Mouse (Mus musculus) cerebellum, postnatal 10 days (tissue): ENCODE measurements at regions not wholly inside any gene's neighbourhood (a gene's known extent, or its start where the extent isn't known, plus 50 kb on each side); places are given as distances from the start of the nearest gene placed in this dataset.
A peak's percentile ranks its signal among the peaks of the same experiment; 100 is the strongest.

Experiments
- DNase-seq, 2 experiments: peaks; one replicate each; pipeline ENCODE4 v3.0.0; 2021; ENCODE audit warnings: mixed read lengths in 2 of 2

GRCm38 (mm10) chr15:62862574-62862973, 982.4 kb downstream of the Gsdmc2 start:
- no peak for DNase-seq

- no peak for DNase-seq
These were observed 983.6 kb downstream of the Gsdmc2 start for GRCm38 (mm10) chr15:62861422-62861821.

GRCm38 (mm10) chr15:62849326-62849725, 995.7 kb downstream of the Gsdmc2 start:
- DNase-seq, result peak; percentile 8 to 9

DNA sequence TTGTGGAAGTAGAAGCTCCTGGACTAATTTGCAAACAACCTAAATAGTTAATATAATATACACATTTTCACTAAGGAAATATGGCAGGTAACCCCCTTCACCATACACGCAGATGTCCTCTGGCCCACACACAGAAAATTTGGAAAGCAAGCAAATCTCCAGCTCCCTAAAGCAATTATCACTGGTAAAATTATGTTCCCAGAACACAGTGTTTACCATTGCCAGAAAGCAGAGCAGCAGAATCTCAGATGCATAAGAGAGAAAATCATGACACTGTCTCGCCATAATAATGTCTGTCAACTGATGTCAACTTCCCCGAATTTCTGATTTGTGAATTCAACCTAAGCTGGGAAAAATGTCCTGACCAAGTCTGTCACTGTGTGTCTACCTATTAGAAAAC, 999.1 kb downstream of the Gsdmc2 start:
- peak; percentile 16 to 32 for DNase-seq

DNA sequence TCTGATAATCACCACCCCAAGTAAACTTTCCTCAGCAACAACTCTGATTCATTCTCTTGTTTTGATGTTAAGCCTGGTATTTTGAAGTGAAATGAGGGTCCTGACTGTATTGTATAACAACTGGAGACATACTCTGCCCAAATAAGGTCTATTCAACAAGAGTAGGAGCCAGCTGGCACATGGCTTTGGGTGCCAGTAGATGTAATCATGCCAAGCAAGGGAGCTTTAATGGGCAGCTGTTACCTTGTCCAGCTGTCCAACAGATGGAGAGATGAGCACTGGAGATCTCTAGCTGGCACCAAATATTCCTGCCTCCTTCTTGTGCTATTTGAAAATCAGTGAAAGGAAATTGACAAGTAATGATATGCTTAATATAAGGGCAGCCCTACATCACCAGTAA, 1019.4 kb downstream of the Gsdmc2 start:
- DNase-seq, result peak; percentile 64 to 75

- DNase-seq, result no peak
These were observed 1021.0 kb downstream of the Gsdmc2 start for GRCm38 (mm10) chr15:62823861-62824518.

- no peak for DNase-seq
These were observed 1022.7 kb downstream of the Gsdmc2 start for GRCm38 (mm10) chr15:62822305-62822704.

DNA sequence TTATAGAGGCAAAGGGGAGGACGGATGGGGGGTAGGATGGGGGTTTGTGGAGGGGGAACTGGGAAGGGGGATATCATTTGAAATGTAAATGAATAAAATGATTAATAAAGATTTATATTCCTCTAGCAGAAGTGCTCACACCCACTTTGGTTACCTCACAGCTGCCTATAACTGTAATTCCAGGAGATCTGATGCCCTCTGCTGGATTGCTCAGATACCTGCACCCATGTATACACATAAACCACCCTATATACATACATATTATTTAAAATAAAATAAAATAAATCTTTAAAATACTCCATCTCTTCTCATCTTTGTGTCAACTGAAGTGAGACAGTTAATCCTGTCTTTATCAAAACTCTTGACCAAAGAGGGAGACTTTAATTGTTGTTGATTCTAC, 1031.9 kb downstream of the Gsdmc2 start:
- no peak for DNase-seq

DNA sequence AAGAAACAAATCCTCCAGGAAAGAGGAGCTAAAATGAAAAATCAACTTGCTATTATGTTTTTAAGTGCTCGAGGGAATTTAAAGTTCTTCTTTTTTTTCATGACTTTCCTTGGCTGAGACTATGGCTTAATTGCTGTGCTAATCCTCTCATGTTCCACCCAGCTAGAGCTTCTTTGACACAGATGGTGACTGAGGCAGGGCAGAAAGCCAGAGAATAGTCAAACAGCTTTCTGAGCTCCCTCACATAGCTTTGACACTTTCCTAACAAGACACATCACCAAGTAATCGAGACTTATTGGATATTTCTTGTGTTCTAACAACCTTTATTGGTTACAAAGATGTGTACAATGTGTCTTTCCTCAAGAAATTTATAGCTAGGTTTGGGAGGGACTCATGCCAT, 1033.0 kb downstream of the Gsdmc2 start:
- DNase-seq, result peak; percentile 55 to 72

DNA sequence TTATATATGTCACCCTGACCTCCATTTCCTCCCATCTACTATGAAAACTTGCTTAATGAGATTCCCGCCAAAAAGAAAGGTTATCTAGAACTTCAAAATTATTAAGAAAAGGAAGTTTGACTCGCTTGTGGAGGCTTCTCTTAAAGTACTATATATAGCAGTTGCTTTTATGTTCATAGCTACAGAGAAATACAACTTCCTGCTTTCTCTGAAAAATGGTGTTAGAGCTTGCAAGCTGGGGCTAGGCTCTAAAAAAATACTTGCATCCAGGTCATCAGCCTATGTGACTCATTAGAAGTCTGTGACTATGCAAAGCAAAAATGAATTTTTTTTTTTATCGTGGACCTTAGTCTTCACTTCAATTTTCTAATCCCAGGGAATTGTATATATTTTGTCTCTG, 1035.7 kb downstream of the Gsdmc2 start:
- DNase-seq, result no peak

DNA sequence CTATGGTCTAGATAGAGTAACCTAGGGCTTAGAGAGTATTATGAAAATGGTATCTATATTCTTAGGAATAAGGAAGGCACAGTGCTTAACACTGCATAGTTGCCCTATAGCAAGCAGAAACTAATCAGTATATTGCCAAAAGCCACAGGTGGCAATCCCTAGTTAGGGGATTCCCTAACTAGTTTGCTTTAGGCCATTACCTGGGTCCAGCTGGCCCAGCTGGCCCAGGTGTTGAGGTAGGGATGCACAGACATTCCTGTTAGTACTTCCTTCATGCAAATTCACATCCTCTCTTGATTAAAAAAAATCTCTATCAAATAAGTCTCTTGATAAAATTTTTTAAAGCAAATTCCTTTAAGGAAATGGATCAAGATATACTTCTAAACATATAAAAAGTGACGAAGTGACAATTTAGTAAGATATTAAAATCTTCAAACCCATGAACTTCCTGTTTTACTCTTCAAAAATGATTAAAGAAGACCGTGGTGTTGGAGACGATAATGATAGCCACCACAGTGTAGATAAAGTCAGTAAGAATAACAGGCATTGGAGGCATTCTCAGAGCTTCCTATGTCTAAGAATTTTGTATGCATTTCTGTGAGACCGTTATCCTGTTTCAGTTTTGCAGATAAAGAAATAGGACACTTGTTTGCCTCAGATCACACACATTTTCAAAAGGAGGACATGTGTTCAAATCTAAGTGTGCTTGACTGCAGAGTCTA, 1036.7 kb downstream of the Gsdmc2 start:
- DNase-seq, result no peak

GRCm38 (mm10) chr15:62807364-62807763, 1037.6 kb downstream of the Gsdmc2 start:
- DNase-seq, result no peak

GRCm38 (mm10) chr15:62802770-62803169, 1042.2 kb downstream of the Gsdmc2 start:
- DNase-seq, result peak; percentile 28 to 35

DNA sequence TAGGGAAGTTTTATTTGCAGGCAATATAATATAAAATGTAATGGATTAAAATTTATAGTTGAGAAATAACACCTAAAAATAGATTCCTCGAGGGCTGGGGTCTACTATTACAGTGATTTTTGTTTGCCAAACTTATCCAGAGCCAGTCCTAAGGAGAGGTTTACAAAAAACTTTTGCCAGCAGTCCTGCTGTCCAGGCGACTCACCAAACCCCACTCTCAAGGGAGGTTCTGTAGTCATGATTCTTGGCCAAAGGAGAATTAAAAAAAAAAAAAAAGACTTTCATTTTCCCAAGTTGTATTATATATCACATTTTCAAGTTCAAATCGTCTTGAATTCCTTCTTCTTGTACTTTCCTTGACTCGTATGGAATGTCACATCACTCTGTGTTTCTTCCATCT, 1046.2 kb downstream of the Gsdmc2 start:
- no peak for DNase-seq

- DNase-seq, result no peak
These were observed 1051.4 kb downstream of the Gsdmc2 start for GRCm38 (mm10) chr15:62793569-62793968.

DNA sequence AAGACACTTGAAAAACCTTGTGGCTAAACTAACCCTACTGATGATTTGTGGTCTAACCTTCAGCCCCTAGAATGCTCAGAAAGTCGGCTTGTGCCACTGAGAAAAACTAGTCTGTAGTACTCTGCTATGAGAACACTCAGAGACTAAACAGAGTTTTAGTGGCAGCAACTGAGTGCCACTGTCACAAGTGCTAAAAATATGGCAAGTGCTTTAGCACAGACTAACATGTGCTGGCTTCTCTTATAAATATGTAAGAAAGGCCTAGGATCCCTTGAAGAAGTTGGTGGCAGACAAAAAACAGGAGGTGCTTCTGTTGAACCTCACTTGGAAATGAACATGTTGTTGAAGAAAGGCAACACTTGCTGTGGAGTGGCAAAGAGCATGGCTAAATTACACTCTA, 1052.9 kb downstream of the Gsdmc2 start:
- no peak for DNase-seq

DNA sequence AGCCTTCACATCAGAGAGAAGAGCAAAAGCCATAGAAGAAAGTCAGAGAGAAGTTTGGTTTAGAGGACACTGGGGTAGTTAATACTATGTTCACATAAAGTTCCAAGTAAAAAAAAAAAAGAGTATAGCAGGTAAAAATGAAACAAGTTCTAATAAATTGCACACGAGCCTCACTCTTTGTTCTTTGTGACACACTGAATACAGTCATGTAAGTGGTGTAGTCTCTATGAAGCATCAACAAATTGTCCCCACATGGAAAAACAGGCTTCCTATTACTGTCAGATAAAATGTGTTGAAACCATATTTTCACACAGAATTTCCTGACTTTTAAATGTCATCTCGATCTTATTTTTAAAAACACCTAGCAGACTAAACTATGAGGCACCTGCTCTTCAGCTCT, 1057.2 kb downstream of the Gsdmc2 start:
- no peak for DNase-seq

DNA sequence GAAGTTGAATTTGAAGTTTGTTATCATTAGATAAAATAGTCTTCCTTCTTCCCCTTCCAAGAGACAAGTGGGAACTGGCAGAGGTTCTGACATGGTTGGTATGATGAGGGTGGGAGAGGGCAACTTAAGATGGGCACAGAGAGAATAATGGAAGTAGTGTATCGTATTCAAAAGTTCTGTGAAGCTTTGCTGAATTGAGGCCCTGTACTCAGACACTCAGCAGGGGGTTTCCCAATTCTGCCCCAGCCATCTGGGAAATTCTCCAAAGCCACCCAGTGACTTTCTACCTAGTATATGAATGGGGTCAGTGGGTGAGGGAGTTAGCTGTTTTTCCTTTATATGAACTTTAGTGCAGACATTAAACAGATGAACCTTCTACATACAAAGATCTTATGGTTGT, 1058.7 kb downstream of the Gsdmc2 start:
- DNase-seq, result peak; percentile 8 to 12

DNA sequence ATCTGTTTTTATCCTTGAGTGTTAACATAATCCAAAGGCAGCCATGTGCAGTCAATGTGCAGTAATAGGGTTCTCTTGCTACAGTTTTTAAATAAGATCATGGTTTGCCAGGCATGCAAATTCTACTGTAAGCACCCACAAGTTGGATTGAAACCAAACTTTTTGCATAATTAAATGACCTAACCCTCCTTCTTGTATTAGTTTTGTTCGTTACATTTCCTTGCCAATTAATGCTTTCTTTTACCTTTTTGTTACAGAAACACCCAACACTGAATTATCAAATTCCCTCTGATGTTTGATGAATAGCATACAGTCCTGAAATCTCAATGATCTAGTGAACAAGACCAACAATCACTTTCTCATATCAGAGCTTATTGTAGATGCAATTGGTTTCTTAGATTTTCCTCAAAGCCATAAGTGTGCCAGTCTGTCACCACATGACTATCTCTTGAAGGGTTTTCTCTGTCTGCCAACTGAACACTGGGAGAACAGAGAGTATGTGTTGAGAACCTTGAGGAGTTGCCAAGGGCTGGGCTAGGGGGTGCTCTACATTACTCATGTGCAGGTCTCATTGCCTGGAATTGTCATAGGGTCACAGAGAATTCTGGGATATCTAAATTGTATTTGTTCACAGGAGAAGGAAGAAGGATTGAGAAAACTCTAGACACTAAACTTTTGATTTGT, 1060.4 kb downstream of the Gsdmc2 start:
- peak in 1 of 2 experiments; percentile 9 for DNase-seq

DNA sequence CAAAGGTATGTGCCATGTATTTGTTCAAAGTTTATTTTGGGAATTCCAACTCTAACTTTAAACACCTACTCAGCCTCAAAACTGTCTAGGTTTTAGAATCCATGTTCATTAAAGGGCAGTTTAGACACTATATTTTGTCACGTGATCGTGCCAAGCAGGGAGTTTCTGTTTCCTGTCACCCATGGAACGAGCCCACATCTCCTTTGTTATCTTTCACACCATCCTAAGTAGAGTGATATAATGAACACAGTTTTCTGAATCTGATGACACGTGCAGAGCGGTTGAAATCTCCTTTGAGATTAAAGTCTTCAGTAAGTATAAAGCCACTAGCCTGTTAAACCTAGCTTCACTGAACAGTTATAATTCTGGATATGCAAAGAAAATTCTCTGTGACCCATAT, 1066.1 kb downstream of the Gsdmc2 start:
- no peak for DNase-seq

DNA sequence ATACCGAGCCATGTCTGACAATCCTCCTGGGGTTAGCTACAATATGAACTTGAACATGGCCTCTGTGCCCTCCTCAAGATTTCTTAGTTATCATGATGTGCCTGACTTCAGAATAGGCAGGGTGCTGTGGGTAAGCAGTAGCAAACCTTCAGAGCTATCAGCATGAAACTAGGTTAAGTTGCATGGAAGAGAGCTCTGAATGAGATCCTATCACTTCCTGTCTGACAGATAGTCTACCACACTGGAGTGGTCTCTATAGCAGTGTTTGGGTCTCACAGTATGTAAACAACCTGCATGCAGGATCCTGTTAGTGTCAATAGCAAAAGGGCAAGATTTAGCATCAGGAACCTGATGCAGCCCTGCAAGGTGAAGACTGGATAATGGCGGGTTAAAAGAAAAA, 1092.3 kb downstream of the Gsdmc2 start:
- DNase-seq, result no peak

GRCm38 (mm10) chr15:62743879-62744278, 1101.1 kb downstream of the Gsdmc2 start:
- DNase-seq, result no peak

DNA sequence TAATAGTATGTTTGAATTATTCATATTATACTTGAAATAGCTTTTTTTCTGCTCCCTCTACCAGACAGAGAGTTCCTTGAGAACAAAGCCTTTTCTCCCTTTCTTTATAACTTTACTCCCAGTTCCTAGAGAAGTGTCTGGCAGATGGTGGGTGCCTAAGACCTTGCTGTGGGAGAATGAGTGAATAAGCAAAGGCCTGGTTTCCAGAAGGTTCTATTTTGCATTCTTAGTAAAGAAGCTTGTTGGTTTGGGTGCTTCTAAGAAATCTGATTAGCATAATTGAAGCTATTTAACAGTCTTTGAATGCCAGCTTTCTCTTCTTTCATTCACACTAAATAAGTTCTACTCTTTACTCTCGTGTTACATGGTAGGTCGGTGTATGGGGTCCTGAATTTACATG, 1104.2 kb downstream of the Gsdmc2 start:
- no peak for DNase-seq

GRCm38 (mm10) chr15:62735334-62735733, 1109.6 kb downstream of the Gsdmc2 start:
- DNase-seq, result no peak
